Mouse (Mus musculus) hindbrain, embryonic 14.5 days (tissue): ENCODE results near the gene AC161166.1. TPM values are rescaled to one million over a fixed set of nuclear protein-coding genes. Genes with fewer than 3 reads are reported as not detected.
"Not testable (repeated sequence)": the region's sequence is repeated elsewhere in the genome, so short reads cannot be mapped to it uniquely, and the experiment has no call there.

Source experiments
- ATAC-seq: fragments of 200-750 bp; cut with Nextera tagmentation; 2 replicates; pipeline ENCODE4 v1.8.0; 2017; ENCODE audit warnings: moderate number of reproducible peaks, mild to moderate bottlenecking, moderate TSS enrichment, moderate library complexity; ENCODE audit not compliant: low FRiP score
- DNase-seq: peaks from one replicate; pipeline ENCODE4 v3.0.0-alpha.2; 2015; ENCODE audit warnings: low spot score
- H3K27ac ChIP-seq: fragments of 300-500 bp; sonication (generic); 2 replicates; pipeline ENCODE4 v1.5.1; 2014; ENCODE audit warnings: mild to moderate bottlenecking, moderate library complexity
- H3K27me3 ChIP-seq: fragments of 300-500 bp; sonication (generic); 2 replicates; pipeline ENCODE4 v1.6.1; 2014; ENCODE audit warnings: mild to moderate bottlenecking, low read length, mixed read lengths; ENCODE audit not compliant: control insufficient read depth, insufficient read depth
- H3K36me3 ChIP-seq: fragments of 300-500 bp; sonication (generic); replicated peaks from 2 replicates; pipeline ENCODE4 v1.6.1; 2014; ENCODE audit not compliant: control insufficient read depth, insufficient read depth
- H3K4me1 ChIP-seq: fragments of 300-500 bp; sonication (generic); replicated peaks from 2 replicates; pipeline ENCODE4 v1.6.1; 2014; ENCODE audit warnings: antibody characterized with exemption, low read length, mixed read lengths; ENCODE audit not compliant: control insufficient read depth, insufficient read depth
- H3K4me2 ChIP-seq: fragments of 300-500 bp; sonication (generic); replicated peaks from 2 replicates; pipeline ENCODE4 v1.6.1; 2014; ENCODE audit warnings: mild to moderate bottlenecking, moderate library complexity
- H3K4me3 ChIP-seq: fragments of 300-500 bp; sonication (generic); replicated peaks from 2 replicates; pipeline ENCODE4 v1.5.1; 2014; ENCODE audit warnings: mild to moderate bottlenecking, low read length
- H3K9ac ChIP-seq: fragments of 300-500 bp; sonication (generic); 2 replicates; pipeline ENCODE4 v1.6.1; 2014
- H3K9me3 ChIP-seq: fragments of 300-500 bp; sonication (generic); 2 replicates; pipeline ENCODE4 v1.6.1; 2016; ENCODE audit warnings: low read length; ENCODE audit not compliant: control insufficient read depth
- WGBS: fragments of 180-500 bp; shearing (Covaris S2); extraction: QIAGEN DNeasy Blood & Tissue Kit; methylation state at CpG from one replicate; pipeline ENCODE4 v1.1.7; 2014; 5-methylcytosine and 5-hydroxymethylcytosine counted together
- polyA plus RNA-seq: library from polyadenylated mRNA; unstranded; fragments of >200 nt; fragmentation: Nextera tagmentation; extraction: Ambion mirVana; gene quantifications from 2 replicates; pipeline ENCODE4 v1.2.1, GENCODE M21; 2014

Gene AC161166.1
- polyA plus RNA-seq, 1 experiment from 2014 or later = 0.98 TPM

GRCm38 (mm10) chr7:24517654-24518053 is 5.4 kb upstream of the AC161166.1 start:
- Histone ChIP-seq H3K9me3 (no peaks in the 10 kb centered on the region), H3K27me3 (no peaks in the 10 kb centered on the region), H3K4me3 (no peak overlapping the region), H3K36me3 (peaks cover 44% of the 10 kb centered on the region), H3K27ac (peak overlapping the region; percentile 41; the same call in 1 of the 2 replicates), H3K4me2 (no peak overlapping the region), H3K4me1 (no peaks in the 10 kb centered on the region), H3K9ac (no peak overlapping the region)
- no peak for DNase-seq
- 43% methylated on average over 6 of the region's 6 CpGs for WGBS
- ATAC-seq = no peak

GRCm38 (mm10) chr7:24517077-24517476 is 4.8 kb upstream of the AC161166.1 start:
- ATAC-seq (no peak), DNase-seq (no peak)
- Histone ChIP-seq H3K4me3 (no peak overlapping the region), H3K27me3 (no peaks in the 10 kb centered on the region), H3K9ac (no peak overlapping the region), H3K27ac (no peak overlapping the region), H3K36me3 (peaks cover 49% of the 10 kb centered on the region), H3K9me3 (no peaks in the 10 kb centered on the region), H3K4me2 (no peak overlapping the region), H3K4me1 (no peaks in the 10 kb centered on the region)
- WGBS = 29% methylated on average over 5 of the region's 5 CpGs

GRCm38 (mm10) chr7:24516319-24516718 is 4.1 kb upstream of the AC161166.1 start:
- ATAC-seq, H3K27me3 ChIP-seq, H3K9ac ChIP-seq, H3K4me2 ChIP-seq, H3K4me3 ChIP-seq, H3K9me3 ChIP-seq, H3K4me1 ChIP-seq, DNase-seq, H3K27ac ChIP-seq: not testable (repeated sequence)
- H3K36me3 ChIP-seq = peaks cover 56% of the 10 kb centered on the region
- 61% methylated on average over 8 of the region's 8 CpGs for WGBS

- peak; percentile 12; the same call in 1 of the 2 replicates for ATAC-seq
- peak overlapping the region; percentile 91 for H3K9ac ChIP-seq
- peak overlapping the region; percentile 69 for H3K4me3 ChIP-seq
- peak overlapping the region; percentile 100 for H3K27ac ChIP-seq
- peak overlapping the region; percentile 81 for H3K4me2 ChIP-seq
- H3K36me3 ChIP-seq = peaks cover 32% of the 10 kb centered on the region
- no peaks in the 10 kb centered on the region for H3K27me3 ChIP-seq
- DNase-seq = peak; percentile 57
- WGBS = 1% methylated on average over 20 of the region's 20 CpGs
- H3K9me3 ChIP-seq = no peaks in the 10 kb centered on the region
- peaks cover 27% of the 10 kb centered on the region for H3K4me1 ChIP-seq
These were observed 4.5 kb downstream of the AC161166.1 start for GRCm38 (mm10) chr7:24507726-24508114.

DNA sequence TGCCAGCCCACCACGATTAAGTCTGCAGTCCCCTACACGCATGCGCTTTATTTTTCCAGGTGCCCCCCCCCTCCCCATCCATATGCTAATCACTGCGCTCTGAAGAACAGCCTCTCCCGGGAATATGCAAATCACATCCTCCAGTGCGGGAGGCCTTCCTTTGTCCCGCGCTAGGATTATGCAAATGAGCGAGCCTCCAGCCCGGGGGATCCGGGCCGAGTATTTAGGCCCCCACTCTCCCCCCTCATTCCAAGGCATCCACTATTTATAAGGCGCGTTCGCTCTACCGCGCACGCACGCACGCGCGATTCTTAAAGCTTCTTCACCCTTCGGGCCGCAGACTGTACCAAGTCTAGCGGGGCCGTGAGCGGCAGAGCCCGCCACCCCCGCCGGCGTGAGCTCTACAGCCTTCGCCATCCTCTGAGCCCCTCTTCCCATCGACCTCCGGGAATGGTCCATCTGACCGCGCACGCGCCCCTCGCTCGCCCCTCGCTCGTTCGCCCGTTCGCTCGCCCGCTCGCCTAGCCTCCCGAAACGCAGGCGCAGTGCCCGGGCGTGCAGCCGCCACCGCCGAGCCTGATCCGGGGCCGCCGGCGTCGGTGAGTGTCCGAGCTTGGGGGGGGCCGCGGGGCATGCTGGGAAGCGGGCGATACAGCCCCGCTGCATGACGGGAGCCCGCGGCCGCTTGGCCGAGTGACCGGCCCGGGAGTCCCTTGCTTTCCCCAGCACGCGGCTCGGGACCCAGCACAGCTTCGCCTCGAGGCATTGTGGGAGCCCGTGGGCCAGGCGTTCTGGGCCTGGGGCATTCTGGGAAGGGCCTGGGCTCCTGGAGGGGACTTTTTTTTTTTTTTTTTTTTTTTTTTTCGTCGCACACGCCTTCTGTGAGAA is 5.2 kb downstream of the AC161166.1 start, which contains the start of gene Zfp428:
Gene Zfp428 (plus strand): TSS at position 169 of the 888 bp plus-strand sequence.
- Histone ChIP-seq H3K9me3 (no peaks in the 10 kb centered on the region), H3K27ac (peak within 1 kb of the TSS; percentile 100), H3K9ac (peak within 1 kb of the TSS; percentile 91), H3K36me3 (peaks cover 34% of the 10 kb centered on the region), H3K27me3 (no peaks in the 10 kb centered on the region), H3K4me2 (peak within 1 kb of the TSS; percentile 81), H3K4me3 (peak within 1 kb of the TSS; percentile 69), H3K4me1 (peaks cover 27% of the 10 kb centered on the region)
- DNase-seq (peak; percentile 92), ATAC-seq (peak; percentile 91)
- under 1% methylated on average over 80 of the region's 84 CpGs for WGBS

DNA sequence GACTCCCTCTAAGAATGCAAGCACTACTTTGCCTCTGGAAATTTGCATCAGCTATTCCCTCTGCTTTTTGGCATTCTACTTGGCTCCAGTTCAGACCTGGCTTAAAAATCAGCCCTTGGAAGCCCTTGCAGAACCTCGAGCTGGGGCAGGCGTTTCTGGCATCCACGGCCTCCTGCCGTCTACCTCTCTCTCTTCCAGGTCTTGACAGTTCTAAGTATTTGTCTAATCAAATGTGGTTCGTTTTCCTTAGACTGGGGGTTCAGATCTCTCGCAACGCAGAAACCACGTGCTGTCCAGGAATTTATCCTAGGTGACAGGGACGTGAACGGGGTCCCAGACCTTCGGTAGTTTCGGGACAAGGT is 5.8 kb downstream of the AC161166.1 start:
- Histone ChIP-seq H3K4me2 (peak overlapping the region; percentile 81), H3K4me3 (peak overlapping the region; percentile 69), H3K27me3 (no peaks in the 10 kb centered on the region), H3K27ac (peak overlapping the region; percentile 100), H3K9ac (peak overlapping the region; percentile 91), H3K4me1 (peaks cover 27% of the 10 kb centered on the region), H3K36me3 (peaks cover 34% of the 10 kb centered on the region), H3K9me3 (no peaks in the 10 kb centered on the region)
- DNase-seq (peak; percentile 73), ATAC-seq (peak; percentile 5)
- 0% methylated on average over 12 of the region's 12 CpGs for WGBS

DNA sequence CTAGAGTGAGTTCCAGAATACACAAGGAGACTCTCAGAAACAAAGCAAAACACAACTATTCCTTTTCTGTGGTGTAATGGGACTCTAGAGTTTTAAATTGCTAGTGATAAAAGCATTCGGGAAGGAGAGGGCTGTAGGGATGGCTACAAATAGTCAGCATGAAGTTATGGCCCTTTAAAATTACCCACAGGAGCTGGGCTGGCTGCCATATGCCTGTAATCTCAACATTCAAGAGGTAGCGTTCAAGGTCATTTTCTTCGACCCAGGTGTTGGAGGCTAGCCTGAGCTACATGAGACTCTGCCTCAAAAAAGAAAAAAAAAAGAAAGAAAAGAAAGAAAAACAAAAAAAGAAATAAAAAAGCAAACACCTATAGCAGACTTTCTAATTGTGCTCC is 6.2 kb downstream of the AC161166.1 start:
- Histone ChIP-seq H3K9ac (peak overlapping the region; percentile 91), H3K9me3 (no peaks in the 10 kb centered on the region), H3K4me1 (peaks cover 27% of the 10 kb centered on the region), H3K4me2 (peak overlapping the region; percentile 81), H3K27me3 (no peaks in the 10 kb centered on the region), H3K36me3 (peaks cover 34% of the 10 kb centered on the region), H3K27ac (peak overlapping the region; percentile 100), H3K4me3 (peak overlapping the region; percentile 69)
- ATAC-seq (no peak), DNase-seq (no peak)
- WGBS = 10% methylated on average over 3 of the region's 3 CpGs

DNA sequence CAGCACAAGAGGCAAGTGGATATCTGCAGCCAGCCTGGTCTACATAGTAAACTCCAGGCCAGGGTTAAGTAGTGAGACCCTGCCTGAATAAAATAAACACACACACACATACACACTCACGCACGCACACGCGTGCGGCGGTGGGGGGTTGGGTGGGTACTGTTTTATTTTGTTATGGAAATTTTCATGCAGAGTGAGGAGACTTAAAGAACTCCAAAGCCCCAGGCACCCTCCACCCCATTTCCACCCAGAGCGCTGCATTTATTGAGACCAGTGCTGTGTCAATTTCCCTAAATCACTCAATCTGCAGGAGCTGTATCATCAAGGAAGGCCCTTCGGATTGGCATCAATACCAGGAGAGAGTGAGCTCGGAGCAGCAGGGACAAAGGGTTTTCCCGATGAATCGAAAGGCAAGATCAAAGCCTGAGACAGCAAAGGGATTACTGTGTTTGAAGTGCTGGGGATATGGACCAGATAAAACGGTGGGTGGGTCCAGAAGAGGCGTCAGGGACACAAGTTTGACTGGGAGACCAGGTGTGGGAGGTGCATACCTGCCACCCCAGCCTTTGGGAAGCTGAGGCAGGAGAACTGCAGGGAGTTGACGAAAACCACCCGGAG is 6.7 kb downstream of the AC161166.1 start:
- Histone ChIP-seq H3K4me1 (peaks cover 27% of the 10 kb centered on the region), H3K4me2 (peak overlapping the region; percentile 81), H3K9ac (peak overlapping the region; percentile 91), H3K4me3 (peak overlapping the region; percentile 69; the same call in 1 of the 2 replicates), H3K27me3 (no peaks in the 10 kb centered on the region), H3K27ac (peak overlapping the region; percentile 100), H3K9me3 (no peaks in the 10 kb centered on the region), H3K36me3 (peaks cover 34% of the 10 kb centered on the region)
- 11% methylated on average over 15 of the region's 15 CpGs for WGBS
- ATAC-seq (no peak), DNase-seq (no peak)

GRCm38 (mm10) chr7:24504868-24505267 is 7.4 kb downstream of the AC161166.1 start:
- Histone ChIP-seq H3K9ac (no peak overlapping the region), H3K4me2 (peak overlapping the region; percentile 81; the same call in 1 of the 2 replicates), H3K36me3 (peaks cover 38% of the 10 kb centered on the region), H3K27me3 (no peaks in the 10 kb centered on the region), H3K27ac (peak overlapping the region; percentile 100), H3K9me3 (no peaks in the 10 kb centered on the region), H3K4me1 (peaks cover 28% of the 10 kb centered on the region), H3K4me3 (no peak overlapping the region)
- ATAC-seq (no peak), DNase-seq (no peak)
- 27% methylated on average over 4 of the region's 4 CpGs for WGBS
